Comparison of ENCODE assay signal across 25 mouse cellular contexts in the genomic region with DNA sequence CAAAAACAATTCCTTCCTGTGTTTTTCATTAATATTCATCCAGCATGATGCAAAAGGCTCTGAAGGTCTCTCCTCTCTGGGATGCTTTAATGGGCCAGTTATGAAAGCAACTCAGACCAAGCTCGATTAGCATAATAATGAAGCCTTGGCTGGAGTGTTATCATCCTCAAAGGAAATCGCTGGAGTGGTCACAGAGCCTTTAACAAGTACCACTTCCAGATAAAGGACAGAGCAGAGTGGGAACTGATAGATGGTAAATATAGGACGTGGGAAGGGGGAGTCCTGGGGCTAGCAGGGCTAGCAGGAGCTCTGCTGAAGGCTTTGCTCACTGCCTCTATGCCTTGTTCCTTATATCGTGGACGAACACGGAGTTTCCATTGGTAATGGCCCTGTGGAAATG.
DNase-seq lines count a peak whose midpoint lies in the region; ATAC-seq and TF ChIP-seq lines count a peak whose summit lies in the region.
"Had no signal": no experiment of that assay in that cellular context is flagged by ENCODE, and none has a peak within 500 bp of the region (broad histone marks: within the 10 kb centered on the region; RNA-seq: fewer than 3 reads in every experiment).

No protein-coding gene starts in this region.

- no peak for TF ChIP-seq CTCF in hindbrain, postnatal 0 days (IDR thresholded peaks at IDR 0.05; ENCODE audit: low read depth)
- TF ChIP-seq CTCF in brain, embryonic 14.5 days (IDR thresholded peaks at IDR 0.05; ENCODE audit: borderline replicate concordance, extremely low read depth, insufficient read depth, insufficient read length): no peak

- no peak overlapping the region for H3K4me2 ChIP-seq in hindbrain, embryonic 16.5 days (ENCODE audit: low read length)
- no peak overlapping the region for H3K4me2 ChIP-seq in hindbrain, postnatal 0 days (ENCODE audit: low read depth, low read length)
- no peak overlapping the region for H3K4me2 ChIP-seq in forebrain, embryonic 16.5 days (ENCODE audit: low read length)
- H3K4me2 ChIP-seq: embryonic facial prominence, embryonic 15.5 days; heart, embryonic 13.5 days; liver, embryonic 13.5 days; neural tube, embryonic 13.5 days; stomach, embryonic 15.5 days had no signal

- ATAC-seq in hindbrain, embryonic 16.5 days: 0 out of 2 replicates have a peak, but pooled peaks have one; percentile 34
- ATAC-seq in hindbrain, postnatal 0 days: no peak
- ATAC-seq in forebrain, embryonic 16.5 days: peak; percentile 60
- ATAC-seq: intestine, postnatal 0 days had no signal

- DNase-seq in hindbrain, postnatal 0 days (ENCODE audit: low spot score): no peak
- peak; percentile 18 for DNase-seq in R1 (ENCODE audit: low read depth, low spot score)
- DNase-seq in brain, embryonic 14.5 days (ENCODE audit: low read depth): peak; percentile 84
- no peak for DNase-seq in kidney, postnatal 14 days
- DNase-seq in heart, postnatal 14 days: no peak
- DNase-seq: adrenal gland, postnatal 10 days; B cell, adult 2 months; cerebellum, adult 8-10 months; gastrocnemius, postnatal 10 days; kidney, postnatal 36 days; liver, embryonic 13.5 days; lung, adult 2 months; lung, postnatal 14 days; right cerebral cortex, adult 18-20 months; right cerebral cortex, postnatal 4 days; thymus, postnatal 25 days had no signal

- no peak for TF ChIP-seq POLR2A in brain, embryonic 14.5 days (IDR thresholded peaks at IDR 0.05; ENCODE audit: borderline replicate concordance, extremely low read depth, insufficient read depth, insufficient read length, poor library complexity, severe bottlenecking)

- peaks cover 2% of the 10 kb centered on the region for H3K9me3 ChIP-seq in hindbrain, embryonic 16.5 days (ENCODE audit: control insufficient read depth, low read length)
- no peaks in the 10 kb centered on the region for H3K9me3 ChIP-seq in hindbrain, postnatal 0 days (ENCODE audit: low read length)
- peaks cover 2% of the 10 kb centered on the region for H3K9me3 ChIP-seq in forebrain, embryonic 16.5 days (ENCODE audit: control insufficient read depth, low read length)
- H3K9me3 ChIP-seq: embryonic facial prominence, embryonic 15.5 days; liver, embryonic 13.5 days; stomach, embryonic 15.5 days had no signal

- H3K36me3 ChIP-seq in hindbrain, embryonic 16.5 days (ENCODE audit: control insufficient read depth, insufficient read depth, low read length): no peaks in the 10 kb centered on the region
- no peaks in the 10 kb centered on the region for H3K36me3 ChIP-seq in hindbrain, postnatal 0 days (ENCODE audit: insufficient read depth, low read length)
- H3K36me3 ChIP-seq in forebrain, embryonic 16.5 days (ENCODE audit: control insufficient read depth, insufficient read depth): no peaks in the 10 kb centered on the region
- H3K36me3 ChIP-seq: embryonic facial prominence, embryonic 15.5 days; heart, embryonic 13.5 days; liver, embryonic 13.5 days; neural tube, embryonic 13.5 days; stomach, embryonic 15.5 days had no signal

- intact Hi-C loops in heart, postnatal 14 days (cut with DNase I): loop anchor here (10.0 kb wide), 1 partner anchor 143 kb away; no protein-coding TSS in a partner anchor

- 33% methylated on average over 6 of the region's 6 CpGs for WGBS in hindbrain, embryonic 16.5 days
- whole genome bisulfite sequencing in hindbrain, postnatal 0 days: 31% methylated on average over 6 of the region's 6 CpGs
- WGBS in forebrain, embryonic 16.5 days: 14% methylated on average over 6 of the region's 6 CpGs

- H3K27me3 ChIP-seq in hindbrain, embryonic 16.5 days (replicated peaks; ENCODE audit: control insufficient read depth, insufficient read depth, low read length): no peaks in the 10 kb centered on the region
- no peaks in the 10 kb centered on the region for H3K27me3 ChIP-seq in hindbrain, postnatal 0 days (ENCODE audit: insufficient read depth, low read length)
- no peaks in the 10 kb centered on the region for H3K27me3 ChIP-seq in forebrain, embryonic 16.5 days (replicated peaks; ENCODE audit: control insufficient read depth, insufficient read depth, low read length)
- H3K27me3 ChIP-seq: CH12.LX; embryonic facial prominence, embryonic 15.5 days; liver, embryonic 13.5 days; neural tube, embryonic 13.5 days; stomach, embryonic 15.5 days had no signal

- H3K9ac ChIP-seq in hindbrain, embryonic 16.5 days (ENCODE audit: low read depth, low read length): no peak overlapping the region
- H3K9ac ChIP-seq in hindbrain, postnatal 0 days (replicated peaks; ENCODE audit: low read length): no peak overlapping the region
- no peak overlapping the region for H3K9ac ChIP-seq in forebrain, embryonic 16.5 days (replicated peaks; ENCODE audit: low read depth, low read length)
- H3K9ac ChIP-seq: embryonic facial prominence, embryonic 15.5 days; heart, embryonic 13.5 days; liver, embryonic 13.5 days; neural tube, embryonic 13.5 days; stomach, embryonic 15.5 days had no signal

- H3K27ac ChIP-seq in hindbrain, embryonic 16.5 days (ENCODE audit: low read depth, low read length): no peak overlapping the region
- no peak overlapping the region for H3K27ac ChIP-seq in hindbrain, postnatal 0 days
- H3K27ac ChIP-seq in forebrain, embryonic 16.5 days (ENCODE audit: low read length): 0 out of 2 replicates have a peak overlapping the region, but pooled peaks have one; percentile 8
- H3K27ac ChIP-seq: embryonic facial prominence, embryonic 15.5 days; heart, embryonic 13.5 days; liver, embryonic 13.5 days; neural tube, embryonic 13.5 days; stomach, embryonic 15.5 days had no signal

- no peak overlapping the region for H3K4me3 ChIP-seq in hindbrain, embryonic 16.5 days (ENCODE audit: low read length)
- H3K4me3 ChIP-seq in hindbrain, postnatal 0 days (ENCODE audit: low read length): no peak overlapping the region
- no peak overlapping the region for H3K4me3 ChIP-seq in forebrain, embryonic 16.5 days (replicated peaks; ENCODE audit: low read length)
- H3K4me3 ChIP-seq: embryonic facial prominence, embryonic 15.5 days; heart, embryonic 13.5 days; liver, embryonic 13.5 days; myocyte; neural tube, embryonic 13.5 days; stomach, embryonic 15.5 days had no signal

- H3K4me1 ChIP-seq in hindbrain, embryonic 16.5 days (ENCODE audit: control insufficient read depth, insufficient read depth, low read depth, low read length): no peaks in the 10 kb centered on the region; the same call in 1 of the 2 replicates
- H3K4me1 ChIP-seq in hindbrain, postnatal 0 days (ENCODE audit: insufficient read depth, low read length): no peaks in the 10 kb centered on the region
- H3K4me1 ChIP-seq in forebrain, embryonic 16.5 days (replicated peaks; ENCODE audit: control insufficient read depth, insufficient read depth, low read length): peaks cover 3% of the 10 kb centered on the region
- H3K4me1 ChIP-seq: liver, embryonic 13.5 days; stomach, embryonic 15.5 days had no signal

Comparison
In these comparisons a context has a peak if more than half of its experiments do, and no peak if none do; other contexts are left out.
1. DNase-seq: peak in R1 (single experiment) and brain, embryonic 14.5 days (single experiment); none in hindbrain, postnatal 0 days (single experiment), kidney, postnatal 14 days (single experiment) and heart, postnatal 14 days (0 of 2).